Mouse (Mus musculus) stomach, embryonic 15.5 days (tissue): ENCODE results near the gene Aasdh. TPM values are rescaled to one million over a fixed set of nuclear protein-coding genes. Genes with fewer than 3 reads are reported as not detected.

Experiments
- ATAC-seq: fragments of 200-750 bp; cut with Nextera tagmentation; 2 replicates; pipeline ENCODE4 v1.8.0; 2017; ENCODE audit warnings: low read depth, moderate number of reproducible peaks, moderate TSS enrichment; ENCODE audit not compliant: insufficient read depth, low FRiP score
- H3K27ac ChIP-seq: fragments of 300-500 bp; sonication (generic); 2 replicates; pipeline ENCODE4 v1.5.1; 2015; ENCODE audit warnings: mild to moderate bottlenecking, inconsistent platforms
- H3K27me3 ChIP-seq: fragments of 300-500 bp; sonication (generic); replicated peaks from 2 replicates; pipeline ENCODE4 v1.6.1; 2015; ENCODE audit warnings: inconsistent platforms
- H3K36me3 ChIP-seq: fragments of 300-500 bp; sonication (generic); 2 replicates; pipeline ENCODE4 v1.6.1; 2015; ENCODE audit warnings: inconsistent platforms
- H3K4me1 ChIP-seq: fragments of 300-500 bp; sonication (generic); 2 replicates; pipeline ENCODE4 v1.6.1; 2015; ENCODE audit warnings: inconsistent platforms
- H3K4me2 ChIP-seq: fragments of 300-500 bp; sonication (generic); 2 replicates; pipeline ENCODE4 v1.6.1; 2015; ENCODE audit warnings: mild to moderate bottlenecking, inconsistent platforms
- H3K4me3 ChIP-seq: fragments of 300-500 bp; sonication (generic); replicated peaks from 2 replicates; pipeline ENCODE4 v1.5.1; 2015; ENCODE audit warnings: inconsistent platforms
- H3K9ac ChIP-seq: fragments of 300-500 bp; sonication (generic); 2 replicates; pipeline ENCODE4 v1.6.1; 2015; ENCODE audit warnings: inconsistent platforms
- H3K9me3 ChIP-seq: fragments of 300-500 bp; sonication (generic); 2 replicates; pipeline ENCODE4 v1.6.1; 2016; ENCODE audit warnings: inconsistent platforms
- WGBS: fragments of 180-500 bp; shearing (Covaris S2); methylation state at CpG from one replicate; pipeline ENCODE4 v1.1.7; 2015; 5-methylcytosine and 5-hydroxymethylcytosine counted together
- polyA plus RNA-seq: library from polyadenylated mRNA; unstranded; fragments of >200 nt; fragmentation: Nextera tagmentation; extraction: Ambion mirVana; gene quantifications from 2 replicates; pipeline ENCODE4 v1.2.1, GENCODE M21; 2015

Aasdh gene
- polyA plus RNA-seq, 1 experiment from 2014 or later, result 16.7 TPM

DNA sequence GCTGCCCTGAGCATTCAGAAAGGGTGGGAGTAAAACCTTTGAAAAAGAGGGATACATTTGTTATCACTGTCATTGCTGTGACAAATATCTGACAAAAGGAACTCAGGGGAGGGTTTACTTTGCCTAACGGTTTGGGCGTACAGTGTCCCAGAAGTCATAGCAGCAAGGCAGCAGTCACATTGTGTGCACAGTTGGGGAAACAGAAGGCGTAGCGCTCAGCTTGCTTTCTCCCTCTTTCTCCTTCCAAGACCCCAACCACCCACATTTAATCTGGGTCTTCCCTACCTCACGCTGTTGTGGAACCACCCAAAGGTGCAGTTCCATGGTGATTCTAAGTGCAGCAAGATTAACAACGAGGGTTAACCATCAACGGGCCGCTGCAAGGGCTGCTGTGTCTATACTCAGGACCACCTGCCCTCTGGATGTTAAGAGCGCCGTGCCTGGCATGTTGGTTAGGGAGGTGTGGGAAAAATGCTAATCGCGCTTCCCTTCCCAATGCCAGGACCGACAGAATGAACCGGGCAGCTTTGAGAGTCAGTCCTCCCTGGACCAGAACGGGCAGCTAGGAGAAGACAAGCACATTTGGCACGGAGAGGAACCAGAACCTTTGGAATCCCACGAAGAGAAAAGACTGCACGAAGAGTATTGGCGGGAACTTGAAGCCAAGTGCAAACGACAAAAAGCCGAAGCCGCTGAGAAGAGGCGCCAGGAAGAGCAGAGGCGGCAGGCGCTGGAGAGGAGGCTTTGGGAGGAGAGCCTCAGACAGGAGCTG is 49.3 kb downstream of the Aasdh start:
- Histone ChIP-seq H3K36me3 (no peaks in the 10 kb centered on the region), H3K4me1 (peaks cover 13% of the 10 kb centered on the region; the same call in 1 of the 2 replicates), H3K9me3 (no peaks in the 10 kb centered on the region), H3K4me2 (peak overlapping the region; percentile 68), H3K27me3 (peaks cover 26% of the 10 kb centered on the region; the same call in 1 of the 2 replicates), H3K27ac (no peak overlapping the region), H3K9ac (no peak overlapping the region), H3K4me3 (peak overlapping the region; percentile 43)
- WGBS, result 38% methylated on average over 25 of the region's 25 CpGs
- no peak for ATAC-seq

DNA sequence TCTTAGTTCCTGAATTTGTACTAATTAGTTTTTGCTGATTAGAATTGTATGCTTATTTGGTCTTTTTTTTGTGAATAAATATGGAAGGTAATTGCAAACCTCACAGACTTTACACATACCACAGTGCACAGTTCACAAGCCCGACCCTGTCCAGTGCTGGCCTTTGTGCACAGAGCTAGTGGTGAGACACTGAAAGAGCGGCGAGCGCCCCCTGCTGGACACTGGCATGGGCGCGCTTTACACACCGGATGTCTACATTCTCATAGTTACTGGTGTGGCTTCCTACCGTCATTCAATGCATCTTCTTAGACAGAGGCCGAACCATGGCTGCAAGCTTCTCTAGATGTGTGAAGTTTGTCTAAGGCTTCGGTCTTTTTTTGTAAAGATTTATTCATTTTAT is 51.8 kb downstream of the Aasdh start:
- H3K4me1 ChIP-seq, result peaks cover 13% of the 10 kb centered on the region; the same call in 1 of the 2 replicates
- no peaks in the 10 kb centered on the region for H3K9me3 ChIP-seq
- no peak overlapping the region for H3K4me3 ChIP-seq
- H3K4me2 ChIP-seq, result no peak overlapping the region
- WGBS, result 16% methylated on average over 10 of the region's 10 CpGs
- peak; percentile 84 for ATAC-seq
- H3K9ac ChIP-seq, result no peak overlapping the region
- peaks cover 26% of the 10 kb centered on the region; the same call in 1 of the 2 replicates for H3K27me3 ChIP-seq
- no peaks in the 10 kb centered on the region for H3K36me3 ChIP-seq
- H3K27ac ChIP-seq, result no peak overlapping the region

DNA sequence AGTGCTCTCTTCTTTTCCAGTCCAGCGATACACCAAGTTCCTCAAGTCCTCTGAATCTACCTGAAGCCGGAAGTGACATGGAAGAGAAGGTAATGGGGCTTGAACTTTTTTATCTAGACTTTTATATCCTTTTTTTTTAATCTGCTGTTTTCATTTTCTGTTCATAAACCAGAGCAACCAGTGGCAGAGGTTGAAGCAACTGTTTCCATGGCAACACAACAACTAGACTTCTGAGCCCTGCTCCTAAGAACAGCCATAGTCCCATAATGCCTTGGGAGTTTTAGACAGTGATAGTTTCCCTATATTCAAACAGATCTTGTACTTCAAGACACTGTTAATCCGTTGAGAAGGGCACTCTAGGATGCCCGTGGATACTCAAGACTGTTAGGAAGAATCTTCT is 54.0 kb downstream of the Aasdh start:
- H3K4me1 ChIP-seq, result no peaks in the 10 kb centered on the region; the same call in 1 of the 2 replicates
- no peaks in the 10 kb centered on the region for H3K36me3 ChIP-seq
- peaks cover 7% of the 10 kb centered on the region; the same call in 1 of the 2 replicates for H3K27me3 ChIP-seq
- no peaks in the 10 kb centered on the region for H3K9me3 ChIP-seq
- H3K4me3 ChIP-seq, result no peak overlapping the region
- no peak overlapping the region for H3K4me2 ChIP-seq
- no peak overlapping the region for H3K9ac ChIP-seq
- H3K27ac ChIP-seq, result no peak overlapping the region
- ATAC-seq, result no peak
- 71% methylated on average over 4 of the region's 4 CpGs for WGBS

DNA sequence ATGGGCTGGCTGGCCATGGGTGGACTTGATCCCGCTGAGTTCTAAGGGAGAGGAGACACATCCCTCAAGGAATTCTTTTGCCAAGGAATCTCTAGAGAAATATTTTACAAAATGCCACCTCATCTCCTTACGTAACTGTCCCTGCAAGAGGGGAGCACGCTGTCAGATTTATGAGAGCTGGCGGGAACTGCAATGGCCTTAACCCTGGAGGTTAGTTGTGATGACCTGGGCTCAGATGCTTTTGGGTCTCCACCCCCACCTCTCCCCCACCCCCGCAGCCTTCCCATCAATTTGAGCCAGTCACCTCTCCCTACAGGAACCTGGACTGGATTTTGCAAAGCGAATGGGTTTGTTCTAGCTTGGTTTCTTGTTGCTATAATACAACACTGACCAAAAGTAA is 58.2 kb downstream of the Aasdh start:
- no peak overlapping the region for H3K9ac ChIP-seq
- H3K4me2 ChIP-seq, result no peak overlapping the region
- no peaks in the 10 kb centered on the region for H3K4me1 ChIP-seq
- H3K27me3 ChIP-seq, result no peaks in the 10 kb centered on the region
- WGBS, result 85% methylated on average over 6 of the region's 6 CpGs
- H3K36me3 ChIP-seq, result no peaks in the 10 kb centered on the region
- no peak overlapping the region for H3K4me3 ChIP-seq
- H3K27ac ChIP-seq, result no peak overlapping the region
- ATAC-seq, result no peak
- H3K9me3 ChIP-seq, result no peaks in the 10 kb centered on the region

DNA sequence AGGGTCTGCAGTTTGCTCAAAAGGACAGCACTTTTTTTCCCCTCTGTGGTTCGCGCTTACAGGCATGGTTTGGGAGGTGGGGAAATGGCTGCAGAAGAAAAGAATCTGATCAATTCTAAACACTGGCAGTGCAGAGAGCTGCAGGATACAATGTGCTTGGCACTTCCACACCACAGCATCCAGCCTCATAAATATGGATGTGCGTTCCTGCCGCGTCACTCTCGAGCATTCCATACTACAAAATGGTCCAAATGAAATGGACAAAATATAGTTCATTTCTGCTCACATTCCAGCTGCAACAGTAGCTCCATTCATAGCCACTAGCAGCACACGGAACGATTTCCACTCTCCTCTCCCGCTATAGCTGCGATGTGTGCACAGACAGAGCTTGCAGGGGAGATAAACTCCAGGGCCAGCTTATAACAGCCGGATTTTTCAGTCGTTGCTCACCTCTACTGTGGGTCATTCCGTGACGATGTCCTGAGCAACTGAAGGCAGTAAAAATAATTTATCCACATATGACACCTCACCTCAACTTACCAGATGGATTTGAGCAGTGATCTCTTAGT is 60.6 kb downstream of the Aasdh start:
- Histone ChIP-seq H3K9me3 (no peaks in the 10 kb centered on the region), H3K4me2 (no peak overlapping the region), H3K4me1 (no peaks in the 10 kb centered on the region), H3K27me3 (no peaks in the 10 kb centered on the region), H3K27ac (no peak overlapping the region), H3K4me3 (no peak overlapping the region), H3K9ac (no peak overlapping the region), H3K36me3 (no peaks in the 10 kb centered on the region)
- WGBS, result 59% methylated on average over 14 of the region's 14 CpGs
- no peak for ATAC-seq

DNA sequence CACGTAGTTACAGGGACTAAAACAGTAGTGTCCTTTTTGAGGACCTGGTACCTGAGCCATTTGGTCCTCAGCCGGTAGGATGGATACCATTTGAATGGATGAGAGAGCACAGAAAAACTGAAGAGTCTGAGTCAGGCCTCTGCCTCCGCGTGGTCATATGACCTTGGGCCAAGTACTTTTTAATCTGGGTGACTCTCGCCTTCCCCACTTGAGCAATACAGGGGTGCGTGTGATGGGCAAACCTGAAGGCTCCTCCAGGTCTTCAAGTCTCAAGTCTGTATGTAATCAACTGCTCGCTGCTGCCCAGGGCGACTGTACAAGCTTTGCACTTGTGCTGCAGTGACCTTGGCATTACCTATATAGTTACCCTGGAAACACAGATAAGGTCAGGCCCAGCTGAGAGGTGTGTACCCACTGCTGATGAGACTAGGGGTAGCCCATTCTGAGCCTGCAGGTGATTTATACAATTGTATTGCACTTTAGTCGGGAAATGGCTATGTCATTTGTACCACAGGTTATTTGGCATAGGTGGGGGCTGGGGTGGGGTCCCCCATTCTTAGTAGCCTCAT is 61.4 kb downstream of the Aasdh start:
- Histone ChIP-seq H3K9ac (no peak overlapping the region), H3K27ac (no peak overlapping the region), H3K4me2 (no peak overlapping the region), H3K36me3 (no peaks in the 10 kb centered on the region), H3K4me1 (no peaks in the 10 kb centered on the region), H3K27me3 (no peaks in the 10 kb centered on the region), H3K9me3 (no peaks in the 10 kb centered on the region), H3K4me3 (no peak overlapping the region)
- peak; percentile 74 for ATAC-seq
- WGBS, result 79% methylated on average over 9 of the region's 9 CpGs

DNA sequence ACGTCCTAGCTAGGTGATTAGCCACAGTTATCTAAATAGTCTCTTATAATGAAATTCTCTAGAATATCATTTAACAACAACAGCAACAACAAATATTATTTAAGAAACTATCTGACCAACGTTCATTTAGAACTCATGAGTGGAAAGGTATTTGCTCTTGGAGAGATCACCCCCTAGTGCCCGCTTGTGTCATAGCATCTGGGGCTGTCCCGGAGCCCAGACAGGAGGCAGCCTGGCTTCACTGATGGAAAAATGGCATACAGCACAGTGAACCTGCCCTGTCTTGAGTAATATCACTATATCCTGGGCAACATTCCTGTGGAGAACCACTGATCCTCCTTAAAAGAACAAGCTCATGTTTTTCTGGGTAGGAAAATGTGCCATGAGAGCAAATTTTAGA is 61.9 kb downstream of the Aasdh start:
- Histone ChIP-seq H3K4me3 (no peak overlapping the region), H3K4me1 (no peaks in the 10 kb centered on the region), H3K9me3 (no peaks in the 10 kb centered on the region), H3K4me2 (no peak overlapping the region), H3K9ac (no peak overlapping the region), H3K36me3 (no peaks in the 10 kb centered on the region), H3K27me3 (no peaks in the 10 kb centered on the region), H3K27ac (no peak overlapping the region)
- WGBS, result 10% methylated on average over 4 of the region's 4 CpGs
- ATAC-seq, result 0 out of 2 replicates have a peak, but pooled peaks have one; percentile 42

DNA sequence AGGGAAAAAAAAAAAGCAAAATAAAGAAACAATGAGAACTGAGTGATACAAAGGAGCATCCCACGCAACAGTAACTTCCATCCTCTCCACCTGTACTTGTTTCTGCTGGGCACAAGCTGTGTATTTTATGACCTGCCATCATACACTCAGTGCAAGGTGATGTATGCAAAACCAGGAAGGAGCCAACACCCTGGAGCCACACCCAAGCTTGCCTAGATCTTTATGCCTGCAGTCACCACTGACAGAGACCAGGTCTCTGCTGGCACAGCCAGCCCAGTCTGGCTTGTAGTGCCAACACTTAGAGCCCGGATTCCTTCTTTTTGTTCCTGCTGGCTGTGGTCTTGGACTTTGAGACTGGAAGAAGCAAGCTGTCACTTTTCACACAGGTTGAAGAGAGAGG is 63.5 kb downstream of the Aasdh start:
- Histone ChIP-seq H3K9me3 (no peaks in the 10 kb centered on the region), H3K27me3 (no peaks in the 10 kb centered on the region), H3K36me3 (no peaks in the 10 kb centered on the region), H3K4me2 (no peak overlapping the region), H3K4me1 (no peaks in the 10 kb centered on the region), H3K4me3 (no peak overlapping the region), H3K9ac (no peak overlapping the region), H3K27ac (no peak overlapping the region)
- ATAC-seq, result no peak
- 88% methylated on average over 2 of the region's 2 CpGs for WGBS

DNA sequence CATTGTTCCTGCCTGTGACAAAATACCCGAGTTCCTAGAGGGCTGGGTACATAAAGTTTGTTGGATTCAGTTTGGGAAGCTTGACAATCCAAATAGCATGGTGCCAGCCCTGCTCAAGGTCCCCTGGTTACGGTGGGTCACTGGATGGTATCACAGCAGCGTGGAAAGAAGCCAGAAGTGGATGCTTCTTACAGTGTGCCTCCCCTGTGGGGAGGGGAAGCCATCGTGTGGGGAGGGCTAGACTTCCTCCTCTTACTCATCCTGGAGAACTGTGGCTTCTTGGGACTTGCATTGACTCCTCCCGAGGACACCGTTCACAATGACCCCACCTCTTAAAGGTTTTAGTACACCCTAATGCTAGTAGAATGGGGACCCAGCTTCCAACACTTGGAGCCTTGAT is 65.5 kb downstream of the Aasdh start:
- H3K36me3 ChIP-seq, result no peaks in the 10 kb centered on the region
- 87% methylated on average over 6 of the region's 6 CpGs for WGBS

DNA sequence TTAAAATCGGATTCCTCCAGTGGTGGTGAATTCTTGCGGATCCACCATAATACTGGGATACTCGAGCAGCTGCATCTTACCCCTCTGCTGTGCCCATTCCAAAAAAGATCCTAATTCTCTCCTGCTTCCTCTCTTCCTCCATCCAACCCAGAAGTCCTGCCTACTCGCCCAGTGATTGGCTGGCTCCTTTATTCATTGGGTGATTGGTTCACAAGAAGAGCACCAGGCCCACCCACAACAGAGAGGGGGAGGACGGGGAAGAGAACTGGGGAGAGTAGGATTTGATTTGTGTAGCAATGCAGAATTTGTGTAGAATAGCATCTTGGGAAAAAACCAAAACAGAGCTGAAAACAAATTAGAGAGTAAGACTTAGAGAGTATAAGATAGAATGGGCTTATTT is 68.3 kb downstream of the Aasdh start:
- no peaks in the 10 kb centered on the region for H3K27me3 ChIP-seq
- no peaks in the 10 kb centered on the region for H3K4me1 ChIP-seq
- no peak overlapping the region for H3K9ac ChIP-seq
- H3K36me3 ChIP-seq, result no peaks in the 10 kb centered on the region
- whole genome bisulfite sequencing, result 65% methylated on average over 5 of the region's 5 CpGs
- ATAC-seq, result no peak
- H3K27ac ChIP-seq, result no peak overlapping the region
- H3K4me3 ChIP-seq, result no peak overlapping the region
- H3K9me3 ChIP-seq, result no peaks in the 10 kb centered on the region
- H3K4me2 ChIP-seq, result no peak overlapping the region

More for the DNA sequence above, 65.5 kb downstream of the Aasdh start:
- Histone ChIP-seq H3K4me1 (no peaks in the 10 kb centered on the region), H3K4me3 (no peak overlapping the region), H3K9me3 (no peaks in the 10 kb centered on the region), H3K4me2 (no peak overlapping the region), H3K9ac (no peak overlapping the region), H3K27ac (no peak overlapping the region), H3K27me3 (no peaks in the 10 kb centered on the region)
- no peak for ATAC-seq

DNA sequence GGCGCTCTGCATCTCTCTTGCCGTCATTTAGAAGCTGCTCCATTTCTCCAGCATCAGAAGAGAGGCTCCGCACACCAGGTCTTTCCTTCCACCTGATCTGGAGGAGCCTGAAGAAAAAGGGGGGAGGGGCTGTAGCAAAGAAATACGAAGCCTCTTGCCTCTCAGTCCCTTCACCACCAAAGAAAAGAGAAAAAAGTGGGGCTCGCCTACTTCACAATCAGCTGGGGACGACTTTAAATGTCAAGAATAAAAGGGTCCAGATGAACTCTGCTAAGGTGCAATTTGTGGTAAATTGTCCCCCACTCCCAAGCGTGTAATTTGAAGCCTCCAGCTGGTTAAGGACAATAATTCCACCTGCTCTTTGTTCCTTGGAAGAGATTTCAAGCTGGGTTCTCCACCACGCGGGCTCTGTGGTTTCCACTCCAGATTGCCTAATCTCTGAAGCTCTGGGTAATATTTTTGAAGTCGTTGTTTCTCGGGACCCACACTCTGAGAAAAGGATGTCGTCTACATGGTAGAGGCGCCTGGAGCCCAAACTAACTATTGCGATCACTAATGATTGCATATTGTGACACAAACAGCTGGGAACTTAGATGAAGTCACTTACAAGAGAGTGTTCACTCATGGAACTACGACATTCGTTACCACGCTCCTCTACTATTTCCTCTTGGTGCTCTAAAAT is 72.6 kb downstream of the Aasdh start:
- Histone ChIP-seq H3K4me3 (no peak overlapping the region), H3K27me3 (no peaks in the 10 kb centered on the region), H3K4me1 (no peaks in the 10 kb centered on the region), H3K36me3 (no peaks in the 10 kb centered on the region), H3K9ac (no peak overlapping the region), H3K4me2 (no peak overlapping the region), H3K9me3 (no peaks in the 10 kb centered on the region), H3K27ac (no peak overlapping the region)
- 81% methylated on average over 17 of the region's 17 CpGs for WGBS
- ATAC-seq, result no peak
